28 mouse cellular contexts compared by ENCODE assay signal in genomic region chr1:163277069-163277468, GRCm38 (mm10). TPM values are rescaled to one million over a fixed set of nuclear protein-coding genes. Genes with fewer than 3 reads are reported as not detected.
A peak's percentile ranks its signal among the peaks of the same experiment; 100 is the strongest.
DNase-seq lines count a peak whose midpoint lies in the region; ATAC-seq lines count a peak whose summit lies in the region.
"Had no signal": no experiment of that assay in that cellular context is flagged by ENCODE, and none has a peak within 500 bp of the region (broad histone marks: within the 10 kb centered on the region; RNA-seq: fewer than 3 reads in every experiment).

No protein-coding gene starts in this region.

- WGBS in embryonic facial prominence, embryonic 13.5 days = 81% methylated on average over 7 of the region's 7 CpGs
- WGBS in embryonic facial prominence, embryonic 10.5 days = 88% methylated on average over 7 of the region's 7 CpGs

- no peaks in the 10 kb centered on the region for H3K9me3 ChIP-seq in embryonic facial prominence, embryonic 13.5 days
- H3K9me3 ChIP-seq in embryonic facial prominence, embryonic 10.5 days = no peaks in the 10 kb centered on the region
- H3K9me3 ChIP-seq: embryonic facial prominence, embryonic 12.5 days; embryonic facial prominence, embryonic 15.5 days; forebrain, embryonic 13.5 days; forebrain, embryonic 15.5 days; G1E had no signal

- DNase-seq in embryonic facial prominence, embryonic 10.5 days (ENCODE audit: low spot score) = no peak
- DNase-seq in layer of hippocampus, adult 9-11 months = peak; percentile 23
- DNase-seq in layer of hippocampus, adult 8-10 months (ENCODE audit: low spot score in 2 of 2) = no peak
- DNase-seq in brain, adult 2 months (ENCODE audit: low read depth, low spot score) = peak; percentile 59
- DNase-seq in retina, embryonic 14.5 days (ENCODE audit: low spot score) = no peak
- DNase-seq: adrenal gland, adult 8-10 months; adrenal gland, postnatal 14 days; adrenal gland, postnatal 36 days; B cell, adult 2 months; cerebellum, adult 11 months; cerebellum, adult 18-20 months; cerebellum, adult 8-10 months; cerebellum, adult 9-11 months; cerebellum, postnatal 14 days; cerebellum, postnatal 36 days; embryo, embryonic 11 days; forebrain, postnatal 0 days had no signal

- H3K36me3 ChIP-seq in embryonic facial prominence, embryonic 13.5 days = peaks cover 31% of the 10 kb centered on the region
- peaks cover 63% of the 10 kb centered on the region for H3K36me3 ChIP-seq in embryonic facial prominence, embryonic 10.5 days (replicated peaks)
- H3K36me3 ChIP-seq: embryonic facial prominence, embryonic 15.5 days; forebrain, embryonic 15.5 days; G1E had no signal

- no peak for ATAC-seq in embryonic facial prominence, embryonic 13.5 days (ENCODE audit: insufficient number of reproducible peaks, insufficient read depth, low FRiP score, low TSS enrichment, low read depth)
- ATAC-seq: activated CD4-positive, CD25-positive, alpha-beta regulatory T cell, adult 4 months; CD4-positive, CD25-positive, alpha-beta regulatory T cell, adult 4 months; forebrain, embryonic 13.5 days; forebrain, embryonic 15.5 days; forebrain, postnatal 0 days; Patski had no signal

- peaks cover 17% of the 10 kb centered on the region for H3K4me1 ChIP-seq in embryonic facial prominence, embryonic 13.5 days
- peaks cover 12% of the 10 kb centered on the region for H3K4me1 ChIP-seq in embryonic facial prominence, embryonic 10.5 days
- H3K4me1 ChIP-seq: embryonic facial prominence, embryonic 12.5 days had no signal

- 0 out of 2 replicates have a peak overlapping the region, but pooled peaks have one; percentile 22 for H3K27ac ChIP-seq in embryonic facial prominence, embryonic 13.5 days
- no peak overlapping the region for H3K27ac ChIP-seq in embryonic facial prominence, embryonic 10.5 days (replicated peaks)
- H3K27ac ChIP-seq: embryonic facial prominence, embryonic 12.5 days; embryonic facial prominence, embryonic 15.5 days; forebrain, embryonic 13.5 days; forebrain, embryonic 15.5 days had no signal

- no peak overlapping the region for H3K4me2 ChIP-seq in embryonic facial prominence, embryonic 13.5 days
- H3K4me2 ChIP-seq: embryonic facial prominence, embryonic 12.5 days; embryonic facial prominence, embryonic 15.5 days; forebrain, embryonic 13.5 days; forebrain, embryonic 15.5 days had no signal

- H3K9ac ChIP-seq in embryonic facial prominence, embryonic 13.5 days = no peak overlapping the region
- H3K9ac ChIP-seq: embryonic facial prominence, embryonic 12.5 days; embryonic facial prominence, embryonic 15.5 days; forebrain, embryonic 13.5 days; forebrain, embryonic 15.5 days; forebrain, postnatal 0 days had no signal

- no peaks in the 10 kb centered on the region for H3K27me3 ChIP-seq in embryonic facial prominence, embryonic 13.5 days
- H3K27me3 ChIP-seq in embryonic facial prominence, embryonic 10.5 days (replicated peaks; ENCODE audit: low read depth, poor library complexity, severe bottlenecking) = no peaks in the 10 kb centered on the region
- H3K27me3 ChIP-seq: CH12.LX; embryonic facial prominence, embryonic 12.5 days; embryonic facial prominence, embryonic 15.5 days; forebrain, embryonic 13.5 days; forebrain, embryonic 15.5 days; Patski had no signal

- no peak overlapping the region for H3K4me3 ChIP-seq in embryonic facial prominence, embryonic 13.5 days
- no peak overlapping the region for H3K4me3 ChIP-seq in embryonic facial prominence, embryonic 10.5 days
- H3K4me3 ChIP-seq: embryonic facial prominence, embryonic 12.5 days; embryonic facial prominence, embryonic 15.5 days; forebrain, embryonic 13.5 days; forebrain, embryonic 15.5 days had no signal

RNA-seq across cellular contexts. Expression of gene Prrx1, which starts 36.4 kb away (rescaled TPM):
- polyA plus RNA-seq in embryonic facial prominence, embryonic 13.5 days (2015; fragmentation: Nextera tagmentation; extraction: Ambion mirVana) = 171 and 190 TPM in 2 replicates
- polyA plus RNA-seq in embryonic facial prominence, embryonic 10.5 days (2016; fragmentation: Nextera tagmentation; extraction: Ambion mirVana) = 128 TPM in 2 replicates
- total RNA-seq in layer of hippocampus, adult 8-10 months (2022) = 1 to 10 TPM; 5.3 to 6.9 (median 5.7) TPM
- total RNA-seq: CH12.LX; common myeloid progenitor, adult 5-6 weeks had no signal
- polyA plus RNA-seq: CD4-positive, CD25-positive, alpha-beta regulatory T cell, adult 4 months; G1E had no signal

Comparison
In these comparisons a context has a peak if more than half of its experiments do, and no peak if none do; other contexts are left out.
1. DNase-seq: peak in layer of hippocampus, adult 9-11 months (single experiment) and brain, adult 2 months (single experiment); none in embryonic facial prominence, embryonic 10.5 days (single experiment), layer of hippocampus, adult 8-10 months (0 of 2) and retina, embryonic 14.5 days (single experiment).